Comparison of ENCODE assay signal across 17 mouse cellular contexts in genomic region chr14:8124046-8124881, GRCm38 (mm10).
"Had no signal": no experiment of that assay in that cellular context is flagged by ENCODE, and none has a peak within 500 bp of the region (broad histone marks: within the 10 kb centered on the region; RNA-seq: fewer than 3 reads in every experiment).

No protein-coding gene starts in this region.

- H3K4me2 ChIP-seq: liver, embryonic 15.5 days; lung, embryonic 15.5 days; midbrain, embryonic 12.5 days; neural tube, embryonic 13.5 days; stomach, embryonic 15.5 days had no signal

- DNase-seq: kidney, adult 8-10 months; kidney, postnatal 4 days; lung, postnatal 14 days; retina, postnatal 1 day; right cerebral cortex, postnatal 4 days; spleen, adult 18-20 months; thymus, postnatal 36 days had no signal

- H3K27ac ChIP-seq: left cerebral cortex, adult 2 months; limb, embryonic 10.5 days; liver, embryonic 15.5 days; lung, embryonic 15.5 days; macrophage; midbrain, embryonic 12.5 days; neural tube, embryonic 13.5 days; stomach, embryonic 15.5 days had no signal

- H3K4me3 ChIP-seq: left cerebral cortex, adult 2 months; limb, embryonic 10.5 days; liver, embryonic 15.5 days; lung, embryonic 15.5 days; megakaryocyte, embryonic 14.5 days; midbrain, embryonic 12.5 days; neural tube, embryonic 13.5 days; stomach, embryonic 15.5 days had no signal

- ATAC-seq: midbrain, embryonic 16.5 days had no signal

- H3K36me3 ChIP-seq: stomach, embryonic 15.5 days had no signal

- H3K4me1 ChIP-seq: limb, embryonic 10.5 days; liver, embryonic 15.5 days; lung, embryonic 15.5 days; megakaryocyte, embryonic 14.5 days; midbrain, embryonic 12.5 days; neural tube, embryonic 13.5 days; stomach, embryonic 15.5 days had no signal

- H3K9ac ChIP-seq: liver, embryonic 15.5 days; lung, embryonic 15.5 days; midbrain, embryonic 12.5 days; neural tube, embryonic 13.5 days; stomach, embryonic 15.5 days had no signal

- H3K27me3 ChIP-seq: liver, embryonic 15.5 days; lung, embryonic 15.5 days; megakaryocyte, embryonic 14.5 days; midbrain, embryonic 12.5 days; neural tube, embryonic 13.5 days; stomach, embryonic 15.5 days had no signal

- H3K9me3 ChIP-seq: limb, embryonic 10.5 days; liver, embryonic 15.5 days; lung, embryonic 15.5 days; megakaryocyte, embryonic 14.5 days; midbrain, embryonic 12.5 days; neural tube, embryonic 13.5 days; stomach, embryonic 15.5 days had no signal
